Mouse (Mus musculus): Measurements from ENCODE around the gene Tmco1. TPM values are rescaled to one million over a fixed set of nuclear protein-coding genes. Genes with fewer than 3 reads are reported as not detected.
A peak's percentile ranks its signal among the peaks of the same experiment; 100 is the strongest.

Gene Tmco1
- polyA plus RNA-seq, 1 experiment from 2014 or later, result 79.7 TPM

GRCm38 (mm10) chr1:167289567-167290262 is 18.5 kb upstream of the Tmco1 start:
- no peak overlapping the region for H3K9ac ChIP-seq (replicated peaks; ENCODE audit: low read depth, low read length)
- peak; percentile 51 for ATAC-seq
- no peaks in the 10 kb centered on the region for H3K36me3 ChIP-seq (ENCODE audit: control insufficient read depth, insufficient read depth)
- 7% methylated on average over 11 of the region's 11 CpGs for WGBS
- H3K4me1 ChIP-seq (replicated peaks; ENCODE audit: control insufficient read depth, insufficient read depth, low read length), result peaks cover 10% of the 10 kb centered on the region
- H3K4me3 ChIP-seq (replicated peaks; ENCODE audit: low read length), result no peak overlapping the region
- no peak overlapping the region for H3K4me2 ChIP-seq (ENCODE audit: low read length)
- no peak overlapping the region for H3K27ac ChIP-seq (ENCODE audit: low read length)
- H3K9me3 ChIP-seq (ENCODE audit: control insufficient read depth, low read length), result no peaks in the 10 kb centered on the region
- no peaks in the 10 kb centered on the region for H3K27me3 ChIP-seq (replicated peaks; ENCODE audit: control insufficient read depth, insufficient read depth, low read length)

GRCm38 (mm10) chr1:167290263-167290592 is 17.9 kb upstream of the Tmco1 start:
- Histone ChIP-seq H3K4me1 (replicated peaks; ENCODE audit: control insufficient read depth, insufficient read depth, low read length) (peaks cover 10% of the 10 kb centered on the region), H3K27ac (ENCODE audit: low read length) (no peak overlapping the region), H3K9me3 (ENCODE audit: control insufficient read depth, low read length) (no peaks in the 10 kb centered on the region), H3K9ac (replicated peaks; ENCODE audit: low read depth, low read length) (no peak overlapping the region), H3K4me3 (replicated peaks; ENCODE audit: low read length) (no peak overlapping the region), H3K36me3 (ENCODE audit: control insufficient read depth, insufficient read depth) (no peaks in the 10 kb centered on the region), H3K27me3 (replicated peaks; ENCODE audit: control insufficient read depth, insufficient read depth, low read length) (no peaks in the 10 kb centered on the region), H3K4me2 (ENCODE audit: low read length) (no peak overlapping the region)
- no peak for ATAC-seq
- 19% methylated on average over 6 of the region's 6 CpGs for WGBS

GRCm38 (mm10) chr1:167291610-167292009 is 16.6 kb upstream of the Tmco1 start:
- H3K9me3 ChIP-seq (ENCODE audit: control insufficient read depth, low read length), result no peaks in the 10 kb centered on the region
- H3K4me1 ChIP-seq (replicated peaks; ENCODE audit: control insufficient read depth, insufficient read depth, low read length), result peaks cover 6% of the 10 kb centered on the region; the same call in 1 of the 2 replicates
- H3K9ac ChIP-seq (replicated peaks; ENCODE audit: low read depth, low read length), result no peak overlapping the region
- H3K27me3 ChIP-seq (replicated peaks; ENCODE audit: control insufficient read depth, insufficient read depth, low read length), result no peaks in the 10 kb centered on the region
- no peak overlapping the region for H3K4me3 ChIP-seq (replicated peaks; ENCODE audit: low read length)
- H3K36me3 ChIP-seq (ENCODE audit: control insufficient read depth, insufficient read depth), result no peaks in the 10 kb centered on the region
- WGBS, result 79% methylated on average over 8 of the region's 8 CpGs
- H3K4me2 ChIP-seq (ENCODE audit: low read length), result no peak overlapping the region
- no peak overlapping the region for H3K27ac ChIP-seq (ENCODE audit: low read length)
- no peak for ATAC-seq

GRCm38 (mm10) chr1:167292447-167292846 is 15.7 kb upstream of the Tmco1 start:
- 64% methylated on average over 11 of the region's 11 CpGs for WGBS
- no peaks in the 10 kb centered on the region for H3K36me3 ChIP-seq (ENCODE audit: control insufficient read depth, insufficient read depth)
- no peak overlapping the region for H3K4me2 ChIP-seq (ENCODE audit: low read length)
- H3K4me3 ChIP-seq (replicated peaks; ENCODE audit: low read length), result no peak overlapping the region
- no peak for ATAC-seq
- peaks cover 6% of the 10 kb centered on the region; the same call in 1 of the 2 replicates for H3K4me1 ChIP-seq (replicated peaks; ENCODE audit: control insufficient read depth, insufficient read depth, low read length)
- no peak overlapping the region for H3K27ac ChIP-seq (ENCODE audit: low read length)
- no peaks in the 10 kb centered on the region for H3K9me3 ChIP-seq (ENCODE audit: control insufficient read depth, low read length)
- no peaks in the 10 kb centered on the region for H3K27me3 ChIP-seq (replicated peaks; ENCODE audit: control insufficient read depth, insufficient read depth, low read length)
- H3K9ac ChIP-seq (replicated peaks; ENCODE audit: low read depth, low read length), result no peak overlapping the region

- WGBS, result 67% methylated on average over 13 of the region's 13 CpGs
- Histone ChIP-seq H3K9me3 (ENCODE audit: control insufficient read depth, low read length) (no peaks in the 10 kb centered on the region), H3K4me3 (replicated peaks; ENCODE audit: low read length) (no peak overlapping the region), H3K4me2 (ENCODE audit: low read length) (no peak overlapping the region), H3K9ac (replicated peaks; ENCODE audit: low read depth, low read length) (no peak overlapping the region), H3K27ac (ENCODE audit: low read length) (no peak overlapping the region), H3K36me3 (ENCODE audit: control insufficient read depth, insufficient read depth) (no peaks in the 10 kb centered on the region), H3K27me3 (replicated peaks; ENCODE audit: control insufficient read depth, insufficient read depth, low read length) (no peaks in the 10 kb centered on the region), H3K4me1 (replicated peaks; ENCODE audit: control insufficient read depth, insufficient read depth, low read length) (no peaks in the 10 kb centered on the region)
- no peak for ATAC-seq
Observed at GRCm38 (mm10) chr1:167295679-167296402, 12.3 kb upstream of the Tmco1 start.

- ATAC-seq, result no peak
- H3K9ac ChIP-seq (replicated peaks; ENCODE audit: low read depth, low read length), result no peak overlapping the region
- no peaks in the 10 kb centered on the region for H3K9me3 ChIP-seq (ENCODE audit: control insufficient read depth, low read length)
- no peaks in the 10 kb centered on the region for H3K36me3 ChIP-seq (ENCODE audit: control insufficient read depth, insufficient read depth)
- H3K27me3 ChIP-seq (replicated peaks; ENCODE audit: control insufficient read depth, insufficient read depth, low read length), result no peaks in the 10 kb centered on the region
- WGBS, result 87% methylated on average over 2 of the region's 2 CpGs
- H3K27ac ChIP-seq (ENCODE audit: low read length), result no peak overlapping the region
- no peak overlapping the region for H3K4me3 ChIP-seq (replicated peaks; ENCODE audit: low read length)
- H3K4me1 ChIP-seq (replicated peaks; ENCODE audit: control insufficient read depth, insufficient read depth, low read length), result no peaks in the 10 kb centered on the region
- no peak overlapping the region for H3K4me2 ChIP-seq (ENCODE audit: low read length)
Observed at GRCm38 (mm10) chr1:167300122-167300521, 8.1 kb upstream of the Tmco1 start.

GRCm38 (mm10) chr1:167305501-167306137 is 2.6 kb upstream of the Tmco1 start:
- 74% methylated on average over 7 of the region's 7 CpGs for WGBS
- H3K27ac ChIP-seq (ENCODE audit: low read length), result no peak overlapping the region
- H3K9ac ChIP-seq (replicated peaks; ENCODE audit: low read depth, low read length), result no peak overlapping the region
- peaks cover 9% of the 10 kb centered on the region for H3K4me1 ChIP-seq (replicated peaks; ENCODE audit: control insufficient read depth, insufficient read depth, low read length)
- no peak overlapping the region for H3K4me3 ChIP-seq (replicated peaks; ENCODE audit: low read length)
- H3K9me3 ChIP-seq (ENCODE audit: control insufficient read depth, low read length), result no peaks in the 10 kb centered on the region
- H3K27me3 ChIP-seq (replicated peaks; ENCODE audit: control insufficient read depth, insufficient read depth, low read length), result no peaks in the 10 kb centered on the region
- ATAC-seq, result no peak
- H3K4me2 ChIP-seq (ENCODE audit: low read length), result no peak overlapping the region
- peaks cover 2% of the 10 kb centered on the region; the same call in 1 of the 2 replicates for H3K36me3 ChIP-seq (ENCODE audit: control insufficient read depth, insufficient read depth)

- Histone ChIP-seq H3K4me3 (replicated peaks; ENCODE audit: low read length) (no peak overlapping the region), H3K9ac (replicated peaks; ENCODE audit: low read depth, low read length) (no peak overlapping the region), H3K36me3 (ENCODE audit: control insufficient read depth, insufficient read depth) (peaks cover 3% of the 10 kb centered on the region; the same call in 1 of the 2 replicates), H3K4me1 (replicated peaks; ENCODE audit: control insufficient read depth, insufficient read depth, low read length) (peaks cover 9% of the 10 kb centered on the region), H3K27ac (ENCODE audit: low read length) (no peak overlapping the region), H3K27me3 (replicated peaks; ENCODE audit: control insufficient read depth, insufficient read depth, low read length) (no peaks in the 10 kb centered on the region), H3K4me2 (ENCODE audit: low read length) (no peak overlapping the region), H3K9me3 (ENCODE audit: control insufficient read depth, low read length) (no peaks in the 10 kb centered on the region)
- no peak for ATAC-seq
- 70% methylated on average over 5 of the region's 5 CpGs for WGBS
Observed at GRCm38 (mm10) chr1:167306451-167307240, 1.5 kb upstream of the Tmco1 start.

- Histone ChIP-seq H3K9me3 (ENCODE audit: control insufficient read depth, low read length) (no peaks in the 10 kb centered on the region), H3K4me2 (ENCODE audit: low read length) (peak overlapping the region; percentile 50), H3K4me3 (replicated peaks; ENCODE audit: low read length) (peak overlapping the region; percentile 67), H3K27me3 (replicated peaks; ENCODE audit: control insufficient read depth, insufficient read depth, low read length) (no peaks in the 10 kb centered on the region), H3K36me3 (ENCODE audit: control insufficient read depth, insufficient read depth) (peaks cover 3% of the 10 kb centered on the region; the same call in 1 of the 2 replicates), H3K9ac (replicated peaks; ENCODE audit: low read depth, low read length) (peak overlapping the region; percentile 84; the same call in 1 of the 2 replicates), H3K4me1 (replicated peaks; ENCODE audit: control insufficient read depth, insufficient read depth, low read length) (peaks cover 9% of the 10 kb centered on the region), H3K27ac (ENCODE audit: low read length) (no peak overlapping the region)
- no peak for ATAC-seq
- 67% methylated on average over 11 of the region's 11 CpGs for WGBS
Observed at GRCm38 (mm10) chr1:167307674-167308073, 504 bp upstream of the Tmco1 start.

Data from forebrain, embryonic 16.5 days (tissue).